Mouse (Mus musculus): ENCODE measurements around the gene Spaar.

- TF ChIP-seq TAL1 (IDR thresholded peaks at IDR 0.05; ENCODE audit: low read length) = no peak
- no peak for TF ChIP-seq GATA1 (IDR thresholded peaks at IDR 0.05; ENCODE audit: low read length)
Observed at GRCm38 (mm10) chr4:43703439-43703838, 26.4 kb upstream of the Spaar start.
